Mouse (Mus musculus) layer of hippocampus, adult 2 months (tissue): Measurements from ENCODE around the gene Skp1a. TPM values are rescaled to one million over a fixed set of nuclear protein-coding genes. Genes with fewer than 3 reads are reported as not detected.

Source experiments
- DNase-seq, 2 experiments: peaks; one replicate each; pipeline ENCODE4 v3.0.0; 2022; ENCODE audit warnings: low spot score in 2 of 2
- H3K27ac ChIP-seq: fragments of 200-600 bp; 2 replicates; pipeline ENCODE4 v1.8.1; 2022
- H3K4me3 ChIP-seq: fragments of 200-600 bp; 2 replicates; pipeline ENCODE4 v1.8.1; 2022; ENCODE audit warnings: mild to moderate bottlenecking
- CTCF ChIP-seq: fragments of 200-600 bp; conservative IDR thresholded peaks from 2 replicates; pipeline ENCODE4 v1.8.1; 2022; ENCODE audit warnings: antibody characterized with exemption, mild to moderate bottlenecking, moderate library complexity
- total RNA-seq, 2 experiments: library from RNA; stranded (reverse); gene quantifications; 2 replicates each; pipeline ENCODE4 v1.2.3; 2021

The Skp1a gene
- total RNA-seq, 2 experiments from 2014 or later, result 456 to 474 TPM

DNA sequence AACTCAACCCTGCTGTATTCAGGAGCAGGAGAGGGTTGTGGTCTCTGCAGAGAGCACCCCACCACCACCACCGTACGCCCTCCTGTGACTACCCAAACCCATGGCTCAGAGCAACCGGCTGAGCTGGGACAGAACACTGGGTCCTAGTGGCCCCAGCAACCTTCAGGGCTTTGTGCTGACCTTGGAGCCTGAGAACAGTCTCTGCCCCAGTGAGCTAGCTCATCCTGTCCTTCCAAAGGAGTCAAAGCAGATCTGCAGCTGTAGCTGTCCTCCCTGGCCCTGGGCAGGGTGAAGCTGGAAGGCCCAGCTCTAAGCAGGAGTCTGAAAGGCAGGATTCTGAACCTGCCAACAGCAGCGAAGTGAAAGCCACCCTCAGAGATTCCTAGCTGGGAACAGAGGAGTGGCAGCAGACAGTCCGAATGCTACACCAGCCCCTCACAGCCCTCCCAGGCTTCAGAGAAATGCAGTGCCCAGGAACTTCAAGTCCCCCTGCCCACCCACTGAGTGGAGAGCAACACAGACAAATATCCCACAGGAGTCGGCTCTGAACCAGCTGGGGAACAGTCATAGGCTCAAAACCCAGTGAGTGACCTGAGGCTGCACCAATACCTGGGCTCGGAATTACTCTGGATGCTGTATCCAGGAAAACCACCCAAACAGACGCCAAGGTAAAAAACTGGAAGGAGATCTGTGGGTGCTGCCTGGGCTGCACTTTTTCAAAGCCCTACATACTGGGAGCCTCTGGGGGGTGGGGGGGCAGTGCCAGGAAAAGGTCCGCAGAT, 44.2 kb downstream of the Skp1a start:
- TF ChIP-seq CTCF, result no peak
- Histone ChIP-seq H3K4me3 (no peak overlapping the region), H3K27ac (no peak overlapping the region)
- no peak for DNase-seq

GRCm38 (mm10) chr11:52276961-52277391, 45.2 kb downstream of the Skp1a start:
- Histone ChIP-seq H3K27ac (no peak overlapping the region), H3K4me3 (no peak overlapping the region)
- DNase-seq, result no peak
- TF ChIP-seq CTCF, result no peak

GRCm38 (mm10) chr11:52277433-52278150, 45.8 kb downstream of the Skp1a start:
- no peak for TF ChIP-seq CTCF
- no peak overlapping the region for H3K4me3 ChIP-seq
- no peak for DNase-seq
- H3K27ac ChIP-seq, result no peak overlapping the region

- DNase-seq, result no peak
- TF ChIP-seq CTCF, result no peak
- Histone ChIP-seq H3K4me3 (no peak overlapping the region), H3K27ac (no peak overlapping the region)
These were observed 46.4 kb downstream of the Skp1a start for GRCm38 (mm10) chr11:52278164-52278563.

DNA sequence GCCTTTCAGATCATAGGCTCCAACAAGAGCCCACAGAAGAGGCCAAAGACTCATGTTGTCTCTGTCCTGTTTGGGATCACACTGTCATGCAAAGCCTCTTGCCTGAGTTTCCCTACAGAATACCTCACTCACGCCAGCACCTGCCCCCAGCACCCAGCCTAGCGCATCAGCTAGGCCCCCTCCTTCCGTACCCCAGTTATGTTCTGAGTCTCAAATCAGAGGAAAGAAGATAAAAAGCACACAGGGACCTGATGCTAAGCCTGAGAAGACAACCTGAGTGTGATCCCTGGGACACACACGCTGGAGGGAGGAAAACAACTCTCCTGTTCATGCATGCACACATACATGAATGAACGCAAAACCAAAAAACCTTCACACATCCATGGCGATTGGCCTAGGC, 47.2 kb downstream of the Skp1a start:
- TF ChIP-seq CTCF, result no peak
- no peak for DNase-seq
- Histone ChIP-seq H3K27ac (no peak overlapping the region), H3K4me3 (no peak overlapping the region)

DNA sequence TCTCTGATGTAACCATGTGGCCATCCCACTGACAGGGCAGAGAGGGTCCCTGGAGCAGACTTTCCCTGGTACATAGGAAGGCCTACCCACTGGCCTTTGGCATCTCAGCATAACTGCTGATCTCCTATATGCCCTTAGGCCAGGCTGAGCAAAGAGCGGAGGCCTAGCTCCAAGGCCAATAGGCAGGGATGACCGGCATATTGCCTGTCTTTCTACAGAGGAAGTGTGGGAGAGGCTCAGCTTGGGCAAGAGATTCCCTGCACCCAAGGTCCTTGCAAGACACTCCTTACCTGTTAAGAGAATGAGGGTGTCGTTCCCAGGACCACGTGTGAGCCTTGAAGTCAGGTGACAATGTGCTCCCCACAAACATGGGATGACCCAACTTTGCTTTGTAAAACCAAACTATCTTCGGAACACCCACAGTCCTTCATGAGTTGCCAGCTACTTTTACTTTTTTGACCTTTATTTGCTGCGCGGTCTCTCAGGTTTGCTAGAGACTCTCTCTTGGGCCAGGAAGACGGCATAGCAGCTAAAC, 47.9 kb downstream of the Skp1a start:
- no peak overlapping the region for H3K27ac ChIP-seq
- no peak overlapping the region for H3K4me3 ChIP-seq
- no peak for DNase-seq
- no peak for TF ChIP-seq CTCF

GRCm38 (mm10) chr11:52280566-52281455, 49.0 kb downstream of the Skp1a start:
- DNase-seq, result no peak
- no peak overlapping the region for H3K27ac ChIP-seq
- TF ChIP-seq CTCF, result no peak
- H3K4me3 ChIP-seq, result no peak overlapping the region

DNA sequence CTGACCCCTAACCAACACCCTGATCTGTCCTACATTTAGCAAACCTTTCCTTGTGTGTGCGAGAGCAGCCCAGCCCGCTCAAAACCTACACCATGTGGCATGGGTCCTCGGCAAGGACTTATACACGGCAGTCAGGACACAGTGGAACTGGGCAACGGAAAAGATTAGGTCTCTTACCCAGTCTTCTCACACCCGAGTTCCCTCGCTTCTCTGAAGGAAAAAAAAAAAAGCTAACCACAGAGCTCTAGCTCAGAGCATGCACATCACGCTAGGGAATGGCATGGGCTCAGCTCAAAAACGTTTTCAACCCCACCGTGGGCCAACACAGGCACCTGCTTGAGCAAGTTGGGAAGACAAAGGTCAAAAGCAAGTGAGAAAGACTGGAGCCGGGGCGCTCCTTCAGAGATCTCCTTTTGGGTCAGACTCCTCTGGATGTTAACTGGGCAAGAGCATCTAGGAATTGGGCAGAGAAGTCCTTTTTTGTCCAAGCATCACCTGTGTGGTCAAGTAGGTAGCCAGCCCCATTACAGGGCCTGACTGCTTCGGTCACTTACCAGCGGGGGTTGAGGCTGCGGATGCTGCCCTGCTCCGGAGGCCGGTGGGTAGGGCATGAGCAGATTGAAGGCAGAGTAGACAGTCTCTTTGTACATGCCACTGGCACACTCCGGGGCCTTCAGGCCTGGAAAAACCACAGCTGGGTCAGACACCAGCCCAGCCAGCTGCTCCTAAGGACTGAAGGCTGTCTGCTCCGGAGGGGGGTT, 50.0 kb downstream of the Skp1a start:
- DNase-seq, result no peak
- Histone ChIP-seq H3K4me3 (peak overlapping the region; percentile 66; the same call in 1 of the 2 replicates), H3K27ac (no peak overlapping the region; the same call in 1 of the 2 replicates)
- no peak for TF ChIP-seq CTCF

DNA sequence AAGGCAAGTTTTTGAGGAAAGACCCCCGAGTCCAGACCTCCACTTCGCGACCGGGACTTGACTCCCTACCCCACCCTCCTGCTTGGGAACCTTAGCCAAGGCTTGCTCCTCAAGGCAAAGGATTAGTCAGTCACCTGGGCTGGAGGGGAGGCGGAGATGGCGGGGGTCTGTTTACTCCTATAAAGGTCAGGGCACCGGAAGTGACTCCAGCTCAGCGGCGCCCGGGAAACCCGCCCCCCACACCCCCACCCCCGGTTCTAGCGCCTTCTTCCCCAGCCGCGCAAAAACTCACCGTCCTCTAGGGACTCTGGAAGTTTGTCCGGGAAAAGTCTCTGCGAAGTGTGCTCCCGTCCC, 50.6 kb downstream of the Skp1a start:
- H3K27ac ChIP-seq, result peak overlapping the region; percentile 51; the same call in 1 of the 2 replicates
- no peak for TF ChIP-seq CTCF
- peak overlapping the region; percentile 66 for H3K4me3 ChIP-seq
- no peak for DNase-seq

GRCm38 (mm10) chr11:52282774-52283595, 51.2 kb downstream of the Skp1a start, which contains the start of gene Tcf7:
Gene Tcf7, minus strand, starts transcription at chr11:52283014.
- Histone ChIP-seq H3K4me3 (peak within 1 kb of the TSS; percentile 66), H3K27ac (peak within 1 kb of the TSS; percentile 74)
- no peak for TF ChIP-seq CTCF
- peak in 1 of 2 experiments; percentile 38 for DNase-seq
